Mouse (Mus musculus) heart, embryonic 11.5 days (tissue): ENCODE measurements at regions not wholly inside any gene's neighbourhood (a gene's known extent, or its start where the extent isn't known, plus 50 kb on each side); places are given as distances from the start of the nearest gene placed in this dataset.

Experiments
- ATAC-seq: fragments of 200-750 bp; cut with Nextera tagmentation; replicated peaks from 2 replicates; pipeline ENCODE4 v1.8.0; 2017; ENCODE audit warnings: moderate library complexity; ENCODE audit not compliant: insufficient number of reproducible peaks, low FRiP score, low TSS enrichment
- H3K27ac ChIP-seq: fragments of 300-500 bp; sonication (generic); 2 replicates; pipeline ENCODE4 v1.5.1; 2014; ENCODE audit warnings: mild to moderate bottlenecking, low read depth, low read length
- H3K27me3 ChIP-seq: fragments of 300-500 bp; sonication (generic); 2 replicates; pipeline ENCODE4 v1.6.1; 2014; ENCODE audit warnings: mild to moderate bottlenecking, low read length, mixed read lengths; ENCODE audit not compliant: control insufficient read depth, insufficient read depth
- H3K36me3 ChIP-seq: fragments of 300-500 bp; sonication (generic); 2 replicates; pipeline ENCODE4 v1.6.1; 2014; ENCODE audit warnings: mild to moderate bottlenecking, low read length, moderate library complexity, mixed read lengths; ENCODE audit not compliant: control insufficient read depth, insufficient read depth
- H3K4me1 ChIP-seq: fragments of 300-500 bp; sonication (generic); 2 replicates; pipeline ENCODE4 v1.6.1; 2014; ENCODE audit warnings: low read length; ENCODE audit not compliant: control insufficient read depth, insufficient read depth
- H3K4me2 ChIP-seq: fragments of 300-500 bp; sonication (generic); 2 replicates; pipeline ENCODE4 v1.6.1; 2014; ENCODE audit warnings: mild to moderate bottlenecking, moderate library complexity
- H3K4me3 ChIP-seq: fragments of 300-500 bp; sonication (generic); 2 replicates; pipeline ENCODE4 v1.5.1; 2014; ENCODE audit warnings: low read depth, low read length
- H3K9ac ChIP-seq: fragments of 300-500 bp; sonication (generic); 2 replicates; pipeline ENCODE4 v1.6.1; 2014; ENCODE audit warnings: mild to moderate bottlenecking, low read depth, low read length, moderate library complexity
- H3K9me3 ChIP-seq: fragments of 300-500 bp; sonication (generic); replicated peaks from 2 replicates; pipeline ENCODE4 v1.6.1; 2016; ENCODE audit warnings: low read length; ENCODE audit not compliant: control insufficient read depth
- whole genome bisulfite sequencing: fragments of 180-500 bp; shearing (Covaris S2); extraction: QIAGEN DNeasy Blood & Tissue Kit; methylation state at CpG from one replicate; pipeline ENCODE4 v1.1.7; 2014; ENCODE audit not compliant: insufficient replicate concordance; 5-methylcytosine and 5-hydroxymethylcytosine counted together

- Histone ChIP-seq H3K4me3 (no peak overlapping the region), H3K9ac (no peak overlapping the region), H3K27ac (no peak overlapping the region), H3K36me3 (no peaks in the 10 kb centered on the region), H3K27me3 (no peaks in the 10 kb centered on the region), H3K4me2 (no peak overlapping the region), H3K4me1 (no peaks in the 10 kb centered on the region), H3K9me3 (no peaks in the 10 kb centered on the region)
- WGBS = 44% methylated on average over 10 of the region's 10 CpGs
- ATAC-seq = 0 out of 2 replicates have a peak, but pooled peaks have one; percentile 26
Observed at GRCm38 (mm10) chr8:23531551-23532142, 1120.5 kb downstream of the Mrps31 start.

GRCm38 (mm10) chr8:23537681-23538359 lies 1126.7 kb downstream of the Mrps31 start:
- no peak overlapping the region for H3K4me3 ChIP-seq
- no peak for ATAC-seq
- no peak overlapping the region for H3K27ac ChIP-seq
- H3K27me3 ChIP-seq = no peaks in the 10 kb centered on the region
- peak overlapping the region; percentile 0; the same call in 1 of the 2 replicates for H3K4me2 ChIP-seq
- no peak overlapping the region for H3K9ac ChIP-seq
- peaks cover 6% of the 10 kb centered on the region; the same call in 1 of the 2 replicates for H3K4me1 ChIP-seq
- H3K9me3 ChIP-seq = no peaks in the 10 kb centered on the region
- H3K36me3 ChIP-seq = no peaks in the 10 kb centered on the region
- WGBS = 68% methylated on average over 7 of the region's 7 CpGs

GRCm38 (mm10) chr8:23553565-23554473 lies 1142.7 kb downstream of the Mrps31 start:
- WGBS = 79% methylated on average over 12 of the region's 12 CpGs
- H3K27me3 ChIP-seq = no peaks in the 10 kb centered on the region
- no peaks in the 10 kb centered on the region for H3K9me3 ChIP-seq
- H3K27ac ChIP-seq = no peak overlapping the region
- H3K9ac ChIP-seq = no peak overlapping the region
- H3K4me1 ChIP-seq = no peaks in the 10 kb centered on the region
- ATAC-seq = no peak
- H3K4me2 ChIP-seq = no peak overlapping the region
- H3K36me3 ChIP-seq = no peaks in the 10 kb centered on the region
- H3K4me3 ChIP-seq = no peak overlapping the region

GRCm38 (mm10) chr8:23560836-23561235 lies 1149.7 kb downstream of the Mrps31 start:
- 70% methylated on average over 5 of the region's 5 CpGs for WGBS
- H3K9ac ChIP-seq = no peak overlapping the region

GRCm38 (mm10) chr8:23561683-23562385 lies 1150.7 kb downstream of the Mrps31 start:
- ATAC-seq = no peak
- no peaks in the 10 kb centered on the region for H3K27me3 ChIP-seq
- no peak overlapping the region for H3K27ac ChIP-seq
- no peaks in the 10 kb centered on the region for H3K36me3 ChIP-seq
- no peaks in the 10 kb centered on the region for H3K9me3 ChIP-seq
- 44% methylated on average over 8 of the region's 8 CpGs for WGBS
- H3K9ac ChIP-seq = no peak overlapping the region
- no peak overlapping the region for H3K4me2 ChIP-seq
- H3K4me1 ChIP-seq = no peaks in the 10 kb centered on the region
- H3K4me3 ChIP-seq = no peak overlapping the region

More at GRCm38 (mm10) chr8:23560836-23561235, 1149.7 kb downstream of the Mrps31 start:
- Histone ChIP-seq H3K4me1 (no peaks in the 10 kb centered on the region), H3K9me3 (no peaks in the 10 kb centered on the region), H3K27ac (no peak overlapping the region), H3K4me2 (no peak overlapping the region), H3K4me3 (no peak overlapping the region), H3K27me3 (no peaks in the 10 kb centered on the region), H3K36me3 (no peaks in the 10 kb centered on the region)
- ATAC-seq = no peak

GRCm38 (mm10) chr8:23562504-23562903 lies 1151.3 kb downstream of the Mrps31 start:
- H3K36me3 ChIP-seq = no peaks in the 10 kb centered on the region
- H3K27me3 ChIP-seq = no peaks in the 10 kb centered on the region
- no peak overlapping the region for H3K9ac ChIP-seq
- no peak overlapping the region for H3K27ac ChIP-seq
- ATAC-seq = no peak
- 28% methylated on average over 9 of the region's 9 CpGs for WGBS
- no peak overlapping the region for H3K4me2 ChIP-seq
- H3K4me3 ChIP-seq = no peak overlapping the region
- H3K9me3 ChIP-seq = no peaks in the 10 kb centered on the region
- H3K4me1 ChIP-seq = no peaks in the 10 kb centered on the region

GRCm38 (mm10) chr8:23563065-23564020 lies 1152.2 kb downstream of the Mrps31 start:
- no peak overlapping the region for H3K27ac ChIP-seq
- H3K27me3 ChIP-seq = no peaks in the 10 kb centered on the region
- no peak for ATAC-seq
- H3K9ac ChIP-seq = no peak overlapping the region
- H3K9me3 ChIP-seq = no peaks in the 10 kb centered on the region
- 10% methylated on average over 15 of the region's 18 CpGs for WGBS
- no peak overlapping the region for H3K4me3 ChIP-seq
- peak overlapping the region; percentile 33 for H3K4me2 ChIP-seq
- no peaks in the 10 kb centered on the region for H3K4me1 ChIP-seq
- no peaks in the 10 kb centered on the region for H3K36me3 ChIP-seq
